Mouse (Mus musculus) kidney, adult 2 months (tissue): ENCODE results near the gene Scn1b. TPM values are rescaled to one million over a fixed set of nuclear protein-coding genes. Genes with fewer than 3 reads are reported as not detected.

ENCODE experiments used
- DNase-seq: peaks from one replicate; pipeline ENCODE4 v3.0.0; 2021
- H3K27ac ChIP-seq: fragments of 200-500 bp; 2 replicates; pipeline ENCODE4 v1.5.1; 2012; ENCODE audit warnings: low read depth, low read length, control low read depth, inconsistent platforms; ENCODE audit not compliant: insufficient read depth
- H3K27me3 ChIP-seq: fragments of 200-500 bp; replicated peaks from 2 replicates; pipeline ENCODE4 v1.6.1; 2012; ENCODE audit warnings: mild to moderate bottlenecking, moderate library complexity, low read length, inconsistent platforms; ENCODE audit not compliant: control insufficient read depth, insufficient read depth
- H3K36me3 ChIP-seq: fragments of 200-500 bp; 2 replicates; pipeline ENCODE4 v1.6.1; 2012; ENCODE audit warnings: mild to moderate bottlenecking, moderate library complexity, low read length, inconsistent platforms; ENCODE audit not compliant: control insufficient read depth, insufficient read depth
- H3K4me1 ChIP-seq: fragments of 200-500 bp; 2 replicates; pipeline ENCODE4 v1.6.1; 2011; ENCODE audit warnings: low read length; ENCODE audit not compliant: control insufficient read depth, insufficient read depth
- H3K4me3 ChIP-seq: fragments of 200-500 bp; 2 replicates; pipeline ENCODE4 v1.5.1; 2011; ENCODE audit warnings: mild to moderate bottlenecking, low read depth, low read length, control low read depth; ENCODE audit not compliant: insufficient read depth
- CTCF ChIP-seq: fragments of 200-500 bp; conservative IDR thresholded peaks from 2 replicates; pipeline ENCODE4 v1.5.1; 2011; ENCODE audit warnings: low read depth, mild to moderate bottlenecking, control low read depth, low read length, moderate library complexity, mixed read lengths; ENCODE audit not compliant: insufficient read depth, insufficient read length
- POLR2A ChIP-seq: fragments of 200-500 bp; IDR thresholded peaks from one replicate; pipeline ENCODE4 v1.6.1; 2011; ENCODE audit warnings: low read depth, low read length, control low read depth
- WGBS: fragments of 180-500 bp; shearing (Covaris S2); methylation state at CpG from one replicate; pipeline ENCODE4 v1.1.7; 2018; 5-methylcytosine and 5-hydroxymethylcytosine counted together
- polyA plus RNA-seq: library from polyadenylated mRNA; depleted of rRNA; stranded (reverse); fragments of >200 nt; gene quantifications from 2 replicates; pipeline ENCODE4 v1.2.3, GENCODE M21; 2012

Gene Scn1b
- polyA plus RNA-seq, 1 experiment, result 27.9 TPM

DNA sequence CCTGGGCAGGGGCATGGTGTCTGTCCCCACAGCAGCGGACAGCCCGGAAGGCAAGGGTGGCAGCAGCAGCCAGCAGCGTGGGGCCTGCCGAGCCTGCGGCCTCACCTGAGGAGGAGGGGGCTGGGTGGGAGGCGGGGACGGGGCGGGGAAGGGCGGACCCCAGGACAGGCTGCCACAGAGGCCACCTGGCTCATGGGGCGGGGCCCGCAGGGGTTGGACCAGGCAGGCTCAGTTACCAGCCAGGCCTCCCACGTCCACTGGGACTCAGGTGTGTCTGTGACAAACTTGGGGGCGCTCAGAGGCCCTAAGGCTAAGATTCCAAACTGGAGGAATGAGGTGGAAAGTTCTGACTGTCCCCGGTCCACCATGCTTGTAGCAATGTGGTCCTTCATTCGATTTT, 11.6 kb downstream of the Scn1b start, which contains the start of gene Hpn:
TSS of gene Hpn (minus strand) at position 109 of the 400 bp plus-strand sequence.
- 13% methylated on average over 15 of the region's 15 CpGs for WGBS
- H3K36me3 ChIP-seq, result no peaks in the 10 kb centered on the region
- TF ChIP-seq POLR2A (peak; percentile 41), CTCF (no peak)
- peak within 1 kb of the TSS; percentile 70 for H3K4me3 ChIP-seq
- DNase-seq, result peak; percentile 94
- no peaks in the 10 kb centered on the region for H3K27me3 ChIP-seq
- peak within 1 kb of the TSS; percentile 96 for H3K27ac ChIP-seq
- peaks cover 30% of the 10 kb centered on the region for H3K4me1 ChIP-seq

DNA sequence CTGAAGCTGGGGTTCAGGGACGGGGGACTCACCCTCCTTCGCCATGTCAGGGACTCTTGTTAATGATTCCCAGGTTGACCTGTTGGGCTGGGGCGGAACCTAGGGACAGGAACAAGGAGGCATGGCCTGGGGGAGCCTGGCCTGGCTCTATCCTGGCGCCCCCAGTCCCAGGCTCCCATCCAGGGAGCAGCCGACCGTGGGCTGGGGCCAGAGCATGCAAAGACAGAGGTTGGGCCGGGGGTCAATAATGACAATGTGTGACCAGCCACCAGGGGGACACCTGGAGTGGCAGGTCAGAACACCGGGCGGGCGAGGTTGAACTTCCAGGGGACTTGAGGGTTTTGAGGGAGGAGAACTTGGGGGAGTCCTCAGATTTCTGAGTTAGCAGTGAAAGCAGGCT, 12.2 kb downstream of the Scn1b start:
- WGBS, result 49% methylated on average over 10 of the region's 10 CpGs
- peak; percentile 88 for DNase-seq

DNA sequence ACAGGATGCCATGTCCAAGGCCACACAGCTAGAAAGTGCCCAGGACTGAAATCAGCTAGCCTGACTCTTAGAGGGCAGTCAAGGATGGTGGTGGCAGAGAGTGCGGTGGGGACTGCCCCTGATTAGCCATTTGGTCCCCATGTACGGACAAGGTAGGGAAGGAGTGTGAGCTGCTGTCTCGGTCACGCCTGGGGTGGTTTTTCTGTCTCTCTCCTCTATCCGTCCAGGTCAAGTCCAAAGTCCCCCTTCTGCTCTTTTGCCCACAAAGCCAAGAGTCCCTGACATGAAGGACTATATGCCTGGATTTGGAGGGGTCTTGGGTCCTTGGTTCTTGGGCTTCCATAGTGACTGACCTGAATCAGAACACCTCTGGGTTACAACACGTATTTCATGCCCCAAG, 13.0 kb downstream of the Scn1b start:
- H3K4me1 ChIP-seq, result peaks cover 39% of the 10 kb centered on the region
- H3K27ac ChIP-seq, result peak overlapping the region; percentile 96
- H3K36me3 ChIP-seq, result no peaks in the 10 kb centered on the region
- DNase-seq, result peak; percentile 87
- WGBS, result 58% methylated on average over 6 of the region's 6 CpGs
- TF ChIP-seq CTCF (no peak), POLR2A (no peak)
- peak overlapping the region; percentile 70 for H3K4me3 ChIP-seq
- no peaks in the 10 kb centered on the region for H3K27me3 ChIP-seq

More for the DNA sequence above, 12.2 kb downstream of the Scn1b start:
- H3K36me3 ChIP-seq, result no peaks in the 10 kb centered on the region
- peaks cover 35% of the 10 kb centered on the region for H3K4me1 ChIP-seq
- H3K4me3 ChIP-seq, result peak overlapping the region; percentile 70
- H3K27ac ChIP-seq, result peak overlapping the region; percentile 96
- no peaks in the 10 kb centered on the region for H3K27me3 ChIP-seq
- TF ChIP-seq POLR2A (no peak), CTCF (no peak)

DNA sequence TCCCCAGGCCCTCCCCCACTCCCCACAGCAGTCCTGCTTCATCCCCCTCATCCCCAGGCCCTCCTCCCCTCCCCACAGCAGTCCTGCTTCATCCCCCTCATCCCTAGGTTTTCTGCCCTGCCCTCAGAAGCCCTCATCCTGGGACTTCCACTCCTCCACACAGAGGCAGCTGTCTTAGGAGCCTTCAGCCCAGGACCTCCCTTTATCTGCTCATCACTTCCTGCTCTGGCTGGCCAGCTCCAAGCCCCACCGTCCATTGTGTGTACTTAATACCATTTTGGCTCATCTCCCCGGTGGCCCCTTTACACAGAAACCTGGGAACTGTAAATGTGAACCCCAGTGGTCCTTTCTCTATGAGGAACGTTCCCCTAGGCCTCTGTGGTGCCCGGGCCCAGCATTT, 14.8 kb downstream of the Scn1b start:
- 45% methylated on average over 4 of the region's 4 CpGs for WGBS
- TF ChIP-seq CTCF, result no peak
- TF ChIP-seq POLR2A, result no peak
- Histone ChIP-seq H3K4me3 (no peak overlapping the region), H3K27ac (no peak overlapping the region), H3K27me3 (no peaks in the 10 kb centered on the region), H3K4me1 (peaks cover 52% of the 10 kb centered on the region), H3K36me3 (no peaks in the 10 kb centered on the region)
- peak; percentile 51 for DNase-seq

DNA sequence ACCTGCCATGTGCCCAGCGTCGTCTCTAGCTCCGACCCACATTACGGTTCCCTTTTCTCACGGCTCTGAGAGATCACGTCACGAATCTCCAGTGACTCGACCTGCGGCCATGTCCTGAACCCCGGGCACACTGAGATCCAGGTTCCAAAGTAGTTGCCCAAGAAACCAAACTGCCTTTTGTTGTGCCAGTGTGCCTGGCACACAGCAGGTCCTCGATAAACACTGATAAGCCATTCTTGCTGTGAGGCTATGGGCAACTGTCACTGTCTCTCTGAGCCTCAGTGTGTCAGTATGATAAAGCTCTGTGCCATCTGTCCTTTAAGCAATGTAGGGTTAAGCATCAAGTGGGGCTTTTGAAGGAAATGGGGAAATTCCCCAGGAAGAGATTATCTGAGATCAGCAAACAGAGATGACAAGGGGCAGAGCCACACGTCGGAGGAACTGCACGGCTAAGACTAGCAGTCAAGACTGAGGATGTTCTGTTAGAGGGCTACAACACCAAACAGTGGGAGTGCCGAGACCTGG, 15.9 kb downstream of the Scn1b start:
- WGBS, result 75% methylated on average over 15 of the region's 15 CpGs
- no peak overlapping the region for H3K4me3 ChIP-seq
- H3K36me3 ChIP-seq, result no peaks in the 10 kb centered on the region
- no peak for DNase-seq
- H3K27ac ChIP-seq, result no peak overlapping the region
- TF ChIP-seq CTCF (no peak), POLR2A (no peak)
- H3K4me1 ChIP-seq, result peaks cover 48% of the 10 kb centered on the region
- H3K27me3 ChIP-seq, result no peaks in the 10 kb centered on the region

DNA sequence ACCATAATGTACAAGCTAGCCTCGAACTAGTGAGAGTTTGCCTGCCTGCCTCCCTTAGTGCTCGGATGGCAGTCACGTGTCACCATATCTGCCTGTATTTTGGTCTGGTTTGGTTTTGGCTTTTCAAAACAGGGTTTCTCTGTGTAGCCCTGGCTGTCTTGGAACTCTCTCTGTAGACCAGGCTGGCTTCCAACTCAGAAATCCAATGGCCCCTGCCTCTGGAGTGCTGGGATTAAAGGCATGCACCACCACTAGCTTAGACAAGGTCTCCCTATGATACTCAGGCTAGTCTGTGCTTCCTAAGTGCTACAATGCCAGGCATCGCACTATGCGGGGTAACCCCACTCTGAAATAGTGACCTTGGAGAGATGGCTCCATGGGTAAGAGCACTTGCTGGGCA, 17.0 kb downstream of the Scn1b start:
- no peaks in the 10 kb centered on the region for H3K36me3 ChIP-seq
- no peaks in the 10 kb centered on the region for H3K27me3 ChIP-seq
- TF ChIP-seq POLR2A (no peak), CTCF (no peak)
- DNase-seq, result no peak
- no peak overlapping the region for H3K4me3 ChIP-seq
- peaks cover 42% of the 10 kb centered on the region for H3K4me1 ChIP-seq
- WGBS, result 68% methylated on average over 5 of the region's 5 CpGs
- H3K27ac ChIP-seq, result 0 out of 2 replicates have a peak overlapping the region, but pooled peaks have one; percentile 4

DNA sequence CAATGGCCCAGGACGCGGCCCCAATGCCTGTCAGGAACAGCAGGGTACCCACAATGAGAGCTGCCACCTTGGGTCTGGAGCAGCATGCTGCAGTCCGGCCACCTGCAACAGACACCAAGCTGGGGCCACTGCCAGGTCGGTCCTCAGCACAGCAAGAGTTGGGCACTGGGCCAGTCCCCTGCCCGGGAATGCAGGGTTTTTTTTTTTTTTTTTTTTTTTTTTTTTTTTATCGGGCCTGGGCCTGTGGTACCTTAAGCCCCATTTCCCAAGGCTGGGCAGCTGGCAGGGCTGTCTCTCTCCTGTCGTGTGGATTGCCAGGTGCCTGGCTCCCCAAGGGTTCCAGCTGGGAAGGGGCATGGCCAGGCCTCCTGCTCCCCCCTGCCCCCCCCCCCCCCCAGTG, 17.7 kb downstream of the Scn1b start:
- DNase-seq, result peak; percentile 91
- no peak overlapping the region for H3K27ac ChIP-seq
- no peak overlapping the region for H3K4me3 ChIP-seq
- H3K36me3 ChIP-seq, result no peaks in the 10 kb centered on the region
- 30% methylated on average over 7 of the region's 7 CpGs for whole genome bisulfite sequencing
- H3K27me3 ChIP-seq, result no peaks in the 10 kb centered on the region
- TF ChIP-seq CTCF (no peak), POLR2A (no peak)
- peaks cover 42% of the 10 kb centered on the region for H3K4me1 ChIP-seq

DNA sequence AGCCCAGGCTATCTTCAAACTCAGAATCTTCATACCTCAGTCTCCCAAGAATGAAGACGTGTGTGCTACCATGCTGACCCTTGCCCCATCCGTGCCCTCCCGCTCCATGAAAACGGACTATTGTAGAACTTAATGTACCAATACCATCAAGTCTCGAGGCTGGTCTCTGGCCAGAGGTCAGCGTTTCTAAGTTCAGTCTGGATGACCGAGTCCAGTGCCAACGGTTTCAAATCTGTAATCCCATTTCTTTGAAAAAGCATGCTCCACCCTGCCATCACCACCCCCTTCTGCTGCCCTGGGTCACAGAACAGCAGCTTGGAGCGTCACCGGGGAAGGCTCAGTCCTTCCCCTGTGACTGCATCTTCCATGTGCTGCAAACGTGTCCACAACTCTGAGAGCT, 19.0 kb downstream of the Scn1b start:
- no peaks in the 10 kb centered on the region for H3K27me3 ChIP-seq
- peak overlapping the region; percentile 46 for H3K27ac ChIP-seq
- H3K36me3 ChIP-seq, result no peaks in the 10 kb centered on the region
- 68% methylated on average over 11 of the region's 11 CpGs for WGBS
- TF ChIP-seq POLR2A (no peak), CTCF (no peak)
- DNase-seq, result peak; percentile 92
- H3K4me1 ChIP-seq, result peaks cover 33% of the 10 kb centered on the region
- H3K4me3 ChIP-seq, result no peak overlapping the region
